Mouse (Mus musculus): ENCODE measurements around the gene Bbs2.

GRCm38 (mm10) chr8:94136933-94137332 is 38.2 kb upstream of the Bbs2 start, which contains the start of gene Mt4:
- TF ChIP-seq POLR2A (IDR thresholded peaks at IDR 0.05; ENCODE audit: borderline replicate concordance, insufficient read depth, low read length) (no peak), CTCF (IDR thresholded peaks at IDR 0.05; ENCODE audit: borderline replicate concordance, insufficient read depth, low read depth, low read length) (no peak)
